In genomic region chr12:79973566-79974230, GRCm38 (mm10) we compare ENCODE assay signal across 16 mouse cellular contexts.
A peak's percentile ranks its signal among the peaks of the same experiment; 100 is the strongest.
DNase-seq lines count a peak whose midpoint lies in the region; ATAC-seq and TF ChIP-seq lines count a peak whose summit lies in the region.
"Had no signal": no experiment of that assay in that cellular context is flagged by ENCODE, and none has a peak within 500 bp of the region (broad histone marks: within the 10 kb centered on the region; RNA-seq: fewer than 3 reads in every experiment).

No protein-coding gene starts in this region.

- TF ChIP-seq EP300 in stomach, postnatal 0 days (optimal IDR thresholded peaks at IDR 0.05), result no peak

- DNase-seq in heart, adult 8-10 months (ENCODE audit: low spot score), result no peak
- no peak for DNase-seq in lung, postnatal 25 days (ENCODE audit: low spot score)
- no peak for DNase-seq in stomach, postnatal 0 days (ENCODE audit: low spot score)
- DNase-seq in layer of hippocampus, adult 2 months (ENCODE audit: low spot score in 2 of 2), result no peak
- DNase-seq: adrenal gland, postnatal 36 days; B cell, adult 2 months; cerebellum, postnatal 10 days; gastrocnemius, postnatal 10 days; kidney, postnatal 36 days; midbrain, embryonic 14.5 days; thymus, postnatal 4 days had no signal

- H3K4me2 ChIP-seq in heart, embryonic 11.5 days, result no peak overlapping the region
- no peak overlapping the region for H3K4me2 ChIP-seq in lung, embryonic 15.5 days
- no peak overlapping the region for H3K4me2 ChIP-seq in embryonic facial prominence, embryonic 15.5 days (replicated peaks)
- no peak overlapping the region for H3K4me2 ChIP-seq in stomach, postnatal 0 days (replicated peaks; ENCODE audit: low read depth)
- H3K4me2 ChIP-seq: forebrain, embryonic 13.5 days; limb, embryonic 13.5 days had no signal

- ATAC-seq in heart, embryonic 11.5 days (replicated peaks; ENCODE audit: insufficient number of reproducible peaks, low FRiP score, low TSS enrichment), result no peak
- ATAC-seq in lung, embryonic 15.5 days (ENCODE audit: borderline replicate concordance, extremely low read depth, low FRiP score, low TSS enrichment), result no peak
- no peak for ATAC-seq in embryonic facial prominence, embryonic 15.5 days (ENCODE audit: insufficient number of reproducible peaks, low FRiP score, low TSS enrichment, low read depth)
- no peak for ATAC-seq in stomach, postnatal 0 days (ENCODE audit: low FRiP score, low TSS enrichment)
- ATAC-seq: forebrain, embryonic 13.5 days had no signal

- H3K4me1 ChIP-seq in heart, embryonic 11.5 days (ENCODE audit: control insufficient read depth, insufficient read depth, low read length), result peaks cover 44% of the 10 kb centered on the region
- peaks cover 68% of the 10 kb centered on the region for H3K4me1 ChIP-seq in lung, embryonic 15.5 days
- peaks cover 66% of the 10 kb centered on the region for H3K4me1 ChIP-seq in embryonic facial prominence, embryonic 15.5 days
- peaks cover 11% of the 10 kb centered on the region; the same call in 1 of the 2 replicates for H3K4me1 ChIP-seq in stomach, postnatal 0 days (replicated peaks; ENCODE audit: control insufficient read depth, insufficient read depth)

- no peaks in the 10 kb centered on the region for H3K36me3 ChIP-seq in heart, embryonic 11.5 days (ENCODE audit: control insufficient read depth, insufficient read depth, low read length)
- H3K36me3 ChIP-seq in lung, embryonic 15.5 days, result no peaks in the 10 kb centered on the region
- H3K36me3 ChIP-seq in embryonic facial prominence, embryonic 15.5 days, result no peaks in the 10 kb centered on the region
- H3K36me3 ChIP-seq in stomach, postnatal 0 days (ENCODE audit: control insufficient read depth, insufficient read depth, low read length), result no peaks in the 10 kb centered on the region
- H3K36me3 ChIP-seq: limb, embryonic 13.5 days had no signal

- H3K27ac ChIP-seq in heart, embryonic 11.5 days (ENCODE audit: low read depth, low read length), result peak overlapping the region; percentile 15; the same call in 1 of the 2 replicates
- peak overlapping the region; percentile 97 for H3K27ac ChIP-seq in lung, embryonic 15.5 days
- H3K27ac ChIP-seq in embryonic facial prominence, embryonic 15.5 days (replicated peaks), result peak overlapping the region; percentile 92
- H3K27ac ChIP-seq in stomach, postnatal 0 days (replicated peaks), result peak overlapping the region; percentile 35
- H3K27ac ChIP-seq in layer of hippocampus, adult 2 months, result no peak overlapping the region

- H3K27me3 ChIP-seq in heart, embryonic 11.5 days (ENCODE audit: control insufficient read depth, insufficient read depth, low read length), result no peaks in the 10 kb centered on the region
- no peaks in the 10 kb centered on the region for H3K27me3 ChIP-seq in lung, embryonic 15.5 days
- H3K27me3 ChIP-seq in embryonic facial prominence, embryonic 15.5 days, result no peaks in the 10 kb centered on the region
- no peaks in the 10 kb centered on the region for H3K27me3 ChIP-seq in stomach, postnatal 0 days (ENCODE audit: control insufficient read depth, insufficient read depth, low read length)
- H3K27me3 ChIP-seq: forebrain, embryonic 13.5 days; limb, embryonic 13.5 days had no signal

- no peak overlapping the region for H3K4me3 ChIP-seq in heart, embryonic 11.5 days (ENCODE audit: low read depth, low read length)
- no peak overlapping the region for H3K4me3 ChIP-seq in lung, embryonic 15.5 days
- no peak overlapping the region for H3K4me3 ChIP-seq in embryonic facial prominence, embryonic 15.5 days (replicated peaks)
- H3K4me3 ChIP-seq in stomach, postnatal 0 days (ENCODE audit: low read depth, low read length), result no peak overlapping the region
- H3K4me3 ChIP-seq in layer of hippocampus, adult 2 months, result no peak overlapping the region
- H3K4me3 ChIP-seq: forebrain, embryonic 13.5 days; limb, embryonic 13.5 days had no signal

- H3K9ac ChIP-seq in heart, embryonic 11.5 days (ENCODE audit: low read depth, low read length), result no peak overlapping the region
- no peak overlapping the region for H3K9ac ChIP-seq in lung, embryonic 15.5 days
- no peak overlapping the region for H3K9ac ChIP-seq in embryonic facial prominence, embryonic 15.5 days
- no peak overlapping the region for H3K9ac ChIP-seq in stomach, postnatal 0 days (ENCODE audit: low read length)
- H3K9ac ChIP-seq: forebrain, embryonic 13.5 days; limb, embryonic 13.5 days had no signal

- H3K9me3 ChIP-seq in heart, embryonic 11.5 days (replicated peaks; ENCODE audit: control insufficient read depth, low read length), result no peaks in the 10 kb centered on the region
- H3K9me3 ChIP-seq in lung, embryonic 15.5 days, result no peaks in the 10 kb centered on the region
- no peaks in the 10 kb centered on the region for H3K9me3 ChIP-seq in embryonic facial prominence, embryonic 15.5 days (replicated peaks)
- no peaks in the 10 kb centered on the region for H3K9me3 ChIP-seq in stomach, postnatal 0 days (ENCODE audit: control insufficient read depth, low read length)
- H3K9me3 ChIP-seq: forebrain, embryonic 13.5 days had no signal

- WGBS in heart, embryonic 11.5 days (ENCODE audit: insufficient replicate concordance), result 64% methylated on average over 7 of the region's 7 CpGs
- 53% methylated on average over 7 of the region's 7 CpGs for WGBS in lung, embryonic 15.5 days
- 69% methylated on average over 7 of the region's 7 CpGs for WGBS in embryonic facial prominence, embryonic 15.5 days
- WGBS in stomach, postnatal 0 days, result 67% methylated on average over 7 of the region's 7 CpGs

- no peak for TF ChIP-seq CTCF in stomach, postnatal 0 days (IDR thresholded peaks at IDR 0.05; ENCODE audit: low read depth)
- no peak for TF ChIP-seq CTCF in layer of hippocampus, adult 2 months (conservative IDR thresholded peaks at IDR 0.05)
